Mouse (Mus musculus) neural tube, embryonic 12.5 days (tissue): ENCODE results near the gene Ccdc107. TPM values are rescaled to one million over a fixed set of nuclear protein-coding genes. Genes with fewer than 3 reads are reported as not detected.

Experiments
- ATAC-seq: fragments of 200-750 bp; cut with Nextera tagmentation; 2 replicates; pipeline ENCODE4 v1.8.0; 2017; ENCODE audit warnings: low read depth, mild to moderate bottlenecking, moderate TSS enrichment, moderate library complexity; ENCODE audit not compliant: low FRiP score
- H3K27ac ChIP-seq: fragments of 300-500 bp; sonication (generic); 2 replicates; pipeline ENCODE4 v1.5.1; 2016
- H3K27me3 ChIP-seq: fragments of 300-500 bp; sonication (generic); replicated peaks from 2 replicates; pipeline ENCODE4 v1.6.1; 2016; ENCODE audit warnings: mild to moderate bottlenecking
- H3K36me3 ChIP-seq: fragments of 300-500 bp; sonication (generic); 2 replicates; pipeline ENCODE4 v1.6.1; 2016; ENCODE audit warnings: mild to moderate bottlenecking
- H3K4me1 ChIP-seq: fragments of 300-500 bp; sonication (generic); 2 replicates; pipeline ENCODE4 v1.6.1; 2016
- H3K4me2 ChIP-seq: fragments of 300-500 bp; sonication (generic); replicated peaks from 2 replicates; pipeline ENCODE4 v1.6.1; 2016; ENCODE audit warnings: mild to moderate bottlenecking
- H3K4me3 ChIP-seq: fragments of 300-500 bp; sonication (generic); 2 replicates; pipeline ENCODE4 v1.5.1; 2016
- H3K9ac ChIP-seq: fragments of 300-500 bp; sonication (generic); 2 replicates; pipeline ENCODE4 v1.6.1; 2016; ENCODE audit warnings: mild to moderate bottlenecking
- H3K9me3 ChIP-seq: fragments of 300-500 bp; sonication (generic); 2 replicates; pipeline ENCODE4 v1.6.1; 2016; ENCODE audit warnings: mild to moderate bottlenecking
- WGBS: fragments of 180-500 bp; shearing (Covaris S2); methylation state at CpG from one replicate; pipeline ENCODE4 v1.1.7; 2016; 5-methylcytosine and 5-hydroxymethylcytosine counted together
- polyA plus RNA-seq: library from polyadenylated mRNA; unstranded; fragments of >200 nt; fragmentation: Nextera tagmentation; extraction: Ambion mirVana; gene quantifications from 2 replicates; pipeline ENCODE4 v1.2.1, GENCODE M21; 2016

Gene Ccdc107
- 54.0 and 54.6 TPM in 2 replicates for polyA plus RNA-seq

GRCm38 (mm10) chr4:43492821-43493185, at the start of gene Ccdc107:
Gene Ccdc107, plus strand, starts transcription at chr4:43492900.
- H3K27ac ChIP-seq, result peak within 1 kb of the TSS; percentile 54; the same call in 1 of the 2 replicates
- H3K9me3 ChIP-seq, result no peaks in the 10 kb centered on the region
- WGBS, result under 1% methylated on average over 25 of the region's 25 CpGs

DNA sequence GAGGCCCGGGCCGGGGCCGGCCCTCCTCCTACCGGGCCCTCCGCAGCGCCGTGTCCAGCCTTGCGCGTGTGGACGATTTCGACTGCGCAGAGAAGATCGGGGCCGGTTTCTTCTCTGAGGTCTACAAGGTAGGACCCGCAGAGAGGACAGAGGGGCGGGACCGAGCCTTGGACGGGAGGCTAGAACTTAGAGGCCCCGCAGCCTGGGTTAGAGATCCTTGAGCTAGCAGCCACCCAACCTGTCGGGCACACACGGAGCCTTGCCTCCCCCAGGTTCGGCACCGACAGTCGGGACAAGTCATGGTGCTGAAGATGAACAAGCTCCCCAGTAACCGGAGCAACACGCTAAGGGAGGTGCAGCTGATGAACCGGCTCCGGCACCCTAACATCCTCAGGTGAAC, 49.2 kb upstream of the Ccdc107 start:
- Histone ChIP-seq H3K9ac (peak overlapping the region; percentile 98), H3K4me3 (peak overlapping the region; percentile 97), H3K27me3 (no peaks in the 10 kb centered on the region), H3K4me1 (peaks cover 14% of the 10 kb centered on the region), H3K27ac (peak overlapping the region; percentile 92), H3K4me2 (peak overlapping the region; percentile 94), H3K36me3 (peaks cover 32% of the 10 kb centered on the region), H3K9me3 (no peaks in the 10 kb centered on the region)
- WGBS, result under 1% methylated on average over 28 of the region's 28 CpGs
- ATAC-seq, result peak; percentile 16; the same call in 1 of the 2 replicates

More at GRCm38 (mm10) chr4:43492821-43493185, at the start of gene Ccdc107:
- Histone ChIP-seq H3K4me3 (peak within 1 kb of the TSS; percentile 76), H3K27me3 (no peaks in the 10 kb centered on the region), H3K9ac (peak within 1 kb of the TSS; percentile 69), H3K4me1 (peaks cover 20% of the 10 kb centered on the region), H3K4me2 (peak within 1 kb of the TSS; percentile 73), H3K36me3 (peaks cover 11% of the 10 kb centered on the region; the same call in 1 of the 2 replicates)
- ATAC-seq, result peak; percentile 96

DNA sequence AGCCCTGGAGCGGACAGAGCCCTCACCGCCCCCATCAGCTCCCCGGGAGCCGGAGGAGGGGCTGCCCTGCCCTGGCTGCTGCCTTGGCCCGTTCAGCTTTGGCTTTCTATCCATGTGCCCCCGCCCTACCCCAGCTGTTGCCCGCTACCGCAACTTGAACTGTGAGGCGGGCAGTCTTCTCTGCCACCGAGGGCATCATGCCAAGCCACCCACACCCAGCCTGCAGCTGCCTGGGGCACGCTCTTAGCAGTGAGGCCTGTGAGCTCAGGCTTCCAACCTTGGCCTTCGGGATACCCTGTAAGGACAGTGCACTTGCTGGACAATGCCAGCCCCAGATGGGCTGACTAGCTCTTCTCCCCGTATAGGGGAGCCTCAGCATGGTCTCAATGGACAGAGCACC, 45.4 kb upstream of the Ccdc107 start:
- H3K36me3 ChIP-seq, result peaks cover 33% of the 10 kb centered on the region
- no peak for ATAC-seq
- H3K9me3 ChIP-seq, result no peaks in the 10 kb centered on the region
- peaks cover 14% of the 10 kb centered on the region for H3K4me1 ChIP-seq
- no peak overlapping the region for H3K4me2 ChIP-seq
- 93% methylated on average over 13 of the region's 13 CpGs for WGBS
- H3K27me3 ChIP-seq, result peaks cover 4% of the 10 kb centered on the region; the same call in 1 of the 2 replicates
- no peak overlapping the region for H3K9ac ChIP-seq
- no peak overlapping the region for H3K27ac ChIP-seq
- no peak overlapping the region for H3K4me3 ChIP-seq

DNA sequence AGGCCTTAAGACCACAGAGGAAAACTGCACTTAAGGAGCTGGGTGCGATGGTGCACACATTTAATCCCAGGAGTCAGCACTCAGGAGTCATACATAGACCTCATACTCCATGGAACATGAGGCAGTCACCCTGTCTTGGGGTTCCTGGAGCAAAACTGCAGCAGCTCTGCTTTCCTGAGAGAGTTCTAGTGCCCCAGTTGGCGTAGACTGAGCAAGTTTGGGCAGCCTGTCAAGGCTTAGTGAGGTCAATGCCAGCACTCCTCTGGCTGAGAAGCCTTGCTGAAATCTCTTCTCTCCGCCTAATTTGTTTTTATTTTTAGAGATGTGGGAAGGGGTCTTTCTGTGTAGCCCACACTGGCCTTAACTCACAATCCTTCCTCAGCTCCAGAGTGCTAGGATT, 44.1 kb upstream of the Ccdc107 start:
- H3K9me3 ChIP-seq, result no peaks in the 10 kb centered on the region
- WGBS, result 88% methylated on average over 3 of the region's 3 CpGs
- no peak overlapping the region for H3K4me2 ChIP-seq
- peaks cover 16% of the 10 kb centered on the region; the same call in 1 of the 2 replicates for H3K27me3 ChIP-seq
- ATAC-seq, result no peak
- no peak overlapping the region for H3K4me3 ChIP-seq
- peaks cover 21% of the 10 kb centered on the region for H3K4me1 ChIP-seq
- H3K27ac ChIP-seq, result no peak overlapping the region
- H3K9ac ChIP-seq, result no peak overlapping the region
- H3K36me3 ChIP-seq, result peaks cover 33% of the 10 kb centered on the region

- WGBS, result 66% methylated on average over 11 of the region's 11 CpGs
- no peaks in the 10 kb centered on the region for H3K9me3 ChIP-seq
- H3K36me3 ChIP-seq, result peaks cover 13% of the 10 kb centered on the region
- no peak overlapping the region for H3K27ac ChIP-seq
- H3K9ac ChIP-seq, result no peak overlapping the region
- peaks cover 29% of the 10 kb centered on the region; the same call in 1 of the 2 replicates for H3K27me3 ChIP-seq
- no peak overlapping the region for H3K4me3 ChIP-seq
- H3K4me1 ChIP-seq, result peaks cover 23% of the 10 kb centered on the region
- ATAC-seq, result no peak
- H3K4me2 ChIP-seq, result no peak overlapping the region
Measured at GRCm38 (mm10) chr4:43452315-43452714, 40.4 kb upstream of the Ccdc107 start.

GRCm38 (mm10) chr4:43453413-43453812, 39.3 kb upstream of the Ccdc107 start:
- H3K27ac ChIP-seq, result no peak overlapping the region
- peaks cover 29% of the 10 kb centered on the region; the same call in 1 of the 2 replicates for H3K27me3 ChIP-seq
- H3K4me3 ChIP-seq, result 0 out of 2 replicates have a peak overlapping the region, but pooled peaks have one; percentile 12
- H3K4me1 ChIP-seq, result peaks cover 24% of the 10 kb centered on the region
- peak; percentile 56; the same call in 1 of the 2 replicates for ATAC-seq
- H3K36me3 ChIP-seq, result peaks cover 2% of the 10 kb centered on the region; the same call in 1 of the 2 replicates
- H3K9me3 ChIP-seq, result no peaks in the 10 kb centered on the region
- peak overlapping the region; percentile 55 for H3K4me2 ChIP-seq
- H3K9ac ChIP-seq, result peak overlapping the region; percentile 22; the same call in 1 of the 2 replicates
- WGBS, result 2% methylated on average over 18 of the region's 18 CpGs

DNA sequence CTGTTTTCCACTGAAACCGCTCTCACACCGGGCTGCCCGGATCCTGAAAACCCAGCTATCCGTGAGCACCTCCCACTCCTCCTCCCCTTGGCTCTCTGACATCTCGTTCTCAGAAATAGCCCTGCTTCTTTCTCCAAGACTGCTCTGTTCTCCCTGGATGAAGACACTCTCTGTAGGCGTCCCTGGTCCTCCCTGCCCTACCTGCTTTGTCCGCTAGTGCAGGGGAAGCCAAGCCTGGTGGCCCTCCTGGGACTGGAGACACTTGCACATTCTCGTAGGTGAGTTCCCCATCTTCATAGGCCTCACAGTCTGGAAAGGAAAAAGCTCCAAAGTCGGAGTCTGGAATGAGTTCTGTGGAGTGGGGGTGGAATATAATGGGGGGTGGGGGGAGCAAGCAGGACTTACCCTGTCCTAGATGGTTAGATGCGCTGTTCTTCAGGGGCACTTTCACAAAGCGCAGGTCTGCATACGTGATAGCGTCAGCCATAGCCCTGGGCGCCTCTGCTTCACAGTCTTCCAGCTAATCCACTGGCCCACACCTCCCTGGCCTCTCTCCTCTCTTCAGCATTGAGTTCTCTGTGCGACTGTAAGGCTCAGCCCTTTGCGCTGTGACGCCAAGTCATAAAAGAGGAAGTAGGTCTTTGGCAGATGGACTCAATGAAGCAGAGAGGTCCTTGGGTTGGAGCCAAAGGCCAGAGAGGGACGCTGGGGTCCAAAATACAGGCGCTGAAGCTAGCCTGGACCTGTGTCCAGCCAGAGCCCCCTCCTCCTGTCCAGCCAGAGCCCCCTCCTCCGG, 38.5 kb upstream of the Ccdc107 start, which contains the start of gene Cd72:
Gene Cd72 (minus strand): TSS at position 588 of the 796 bp plus-strand sequence.
- WGBS, result 31% methylated on average over 20 of the region's 20 CpGs
- ATAC-seq, result no peak
- peak within 1 kb of the TSS; percentile 55 for H3K4me2 ChIP-seq
- H3K36me3 ChIP-seq, result no peaks in the 10 kb centered on the region
- H3K9me3 ChIP-seq, result no peaks in the 10 kb centered on the region
- H3K4me1 ChIP-seq, result peaks cover 24% of the 10 kb centered on the region
- H3K9ac ChIP-seq, result peak within 1 kb of the TSS; percentile 22; the same call in 1 of the 2 replicates
- H3K4me3 ChIP-seq, result 0 out of 2 replicates have a peak within 1 kb of the TSS, but pooled peaks have one; percentile 12
- H3K27me3 ChIP-seq, result peaks cover 29% of the 10 kb centered on the region; the same call in 1 of the 2 replicates
- H3K27ac ChIP-seq, result no peak within 1 kb of the TSS

GRCm38 (mm10) chr4:43456470-43456869, 36.2 kb upstream of the Ccdc107 start:
- 29% methylated on average over 4 of the region's 4 CpGs for WGBS

GRCm38 (mm10) chr4:43457124-43457523, 35.6 kb upstream of the Ccdc107 start:
- Histone ChIP-seq H3K27ac (no peak overlapping the region), H3K4me2 (no peak overlapping the region), H3K4me3 (no peak overlapping the region), H3K9ac (no peak overlapping the region), H3K36me3 (no peaks in the 10 kb centered on the region), H3K4me1 (peaks cover 24% of the 10 kb centered on the region), H3K9me3 (no peaks in the 10 kb centered on the region), H3K27me3 (peaks cover 27% of the 10 kb centered on the region; the same call in 1 of the 2 replicates)
- no peak for ATAC-seq
- WGBS, result 15% methylated on average over 8 of the region's 8 CpGs

More at GRCm38 (mm10) chr4:43456470-43456869, 36.2 kb upstream of the Ccdc107 start:
- no peak overlapping the region for H3K4me2 ChIP-seq
- H3K9ac ChIP-seq, result no peak overlapping the region
- H3K27me3 ChIP-seq, result peaks cover 29% of the 10 kb centered on the region; the same call in 1 of the 2 replicates
- no peak for ATAC-seq
- H3K4me3 ChIP-seq, result no peak overlapping the region
- H3K27ac ChIP-seq, result no peak overlapping the region
- no peaks in the 10 kb centered on the region for H3K9me3 ChIP-seq
- H3K4me1 ChIP-seq, result peaks cover 24% of the 10 kb centered on the region
- H3K36me3 ChIP-seq, result no peaks in the 10 kb centered on the region

GRCm38 (mm10) chr4:43463102-43463501, 29.6 kb upstream of the Ccdc107 start:
- Histone ChIP-seq H3K36me3 (no peaks in the 10 kb centered on the region), H3K27ac (no peak overlapping the region), H3K4me3 (no peak overlapping the region), H3K27me3 (no peaks in the 10 kb centered on the region), H3K4me2 (no peak overlapping the region), H3K4me1 (no peaks in the 10 kb centered on the region), H3K9me3 (no peaks in the 10 kb centered on the region), H3K9ac (no peak overlapping the region)
- ATAC-seq, result no peak
- WGBS, result 93% methylated on average over 5 of the region's 5 CpGs

DNA sequence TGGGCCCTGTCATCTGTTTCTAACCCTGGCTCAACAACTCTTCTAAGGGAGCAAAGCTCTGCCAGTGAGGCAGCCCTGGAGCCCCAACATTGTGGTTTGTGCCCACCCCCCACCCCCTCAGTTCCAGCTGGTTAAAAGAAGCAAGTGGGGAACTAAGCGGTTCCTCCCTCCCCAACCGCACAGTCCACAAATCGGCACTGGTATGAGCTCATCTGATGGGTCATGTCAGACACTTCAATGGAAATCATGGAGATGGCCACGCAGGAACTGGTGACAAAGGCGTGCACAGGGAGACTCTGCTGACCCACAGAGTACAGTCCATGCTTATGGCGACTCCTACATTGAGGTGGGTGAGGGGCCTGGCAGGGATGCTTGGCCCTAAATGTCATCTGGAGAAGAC, 26.8 kb upstream of the Ccdc107 start:
- Histone ChIP-seq H3K4me1 (no peaks in the 10 kb centered on the region), H3K36me3 (no peaks in the 10 kb centered on the region), H3K4me2 (no peak overlapping the region), H3K4me3 (no peak overlapping the region), H3K9me3 (no peaks in the 10 kb centered on the region), H3K27ac (no peak overlapping the region), H3K9ac (no peak overlapping the region), H3K27me3 (no peaks in the 10 kb centered on the region)
- ATAC-seq, result no peak
- WGBS, result 90% methylated on average over 6 of the region's 6 CpGs

- Histone ChIP-seq H3K9me3 (no peaks in the 10 kb centered on the region), H3K27ac (no peak overlapping the region), H3K4me1 (no peaks in the 10 kb centered on the region), H3K27me3 (no peaks in the 10 kb centered on the region), H3K36me3 (no peaks in the 10 kb centered on the region), H3K4me3 (no peak overlapping the region), H3K9ac (no peak overlapping the region), H3K4me2 (no peak overlapping the region)
- WGBS, result 89% methylated on average over 7 of the region's 7 CpGs
- ATAC-seq, result no peak
Measured at GRCm38 (mm10) chr4:43466872-43467271, 25.8 kb upstream of the Ccdc107 start.
